Mouse (Mus musculus) kidney, embryonic 16.5 days (tissue): Measurements from ENCODE around the gene Sergef. TPM values are rescaled to one million over a fixed set of nuclear protein-coding genes. Genes with fewer than 3 reads are reported as not detected.
"Not testable (repeated sequence)": the region's sequence is repeated elsewhere in the genome, so short reads cannot be mapped to it uniquely, and the experiment has no call there.

Source experiments
- ATAC-seq: fragments of 200-750 bp; cut with Nextera tagmentation; 2 replicates; pipeline ENCODE4 v1.8.0; 2017; ENCODE audit warnings: moderate TSS enrichment; ENCODE audit not compliant: low FRiP score, low TSS enrichment
- H3K27ac ChIP-seq: fragments of 300-500 bp; sonication (generic); 2 replicates; pipeline ENCODE4 v1.5.1; 2014; ENCODE audit warnings: low read length
- H3K27me3 ChIP-seq: fragments of 300-500 bp; sonication (generic); 2 replicates; pipeline ENCODE4 v1.6.1; 2014; ENCODE audit warnings: low read length, control low read depth, mixed read lengths; ENCODE audit not compliant: insufficient read depth
- H3K36me3 ChIP-seq: fragments of 300-500 bp; sonication (generic); 2 replicates; pipeline ENCODE4 v1.6.1; 2014; ENCODE audit warnings: low read length, control low read depth, mixed read lengths; ENCODE audit not compliant: insufficient read depth
- H3K4me1 ChIP-seq: fragments of 300-500 bp; sonication (generic); 2 replicates; pipeline ENCODE4 v1.6.1; 2014; ENCODE audit warnings: low read length, control low read depth, mixed read lengths; ENCODE audit not compliant: insufficient read depth
- H3K4me2 ChIP-seq: fragments of 300-500 bp; sonication (generic); replicated peaks from 2 replicates; pipeline ENCODE4 v1.6.1; 2014; ENCODE audit warnings: low read depth, low read length
- H3K4me3 ChIP-seq: fragments of 300-500 bp; sonication (generic); 2 replicates; pipeline ENCODE4 v1.5.1; 2014; ENCODE audit warnings: mild to moderate bottlenecking, low read length
- H3K9ac ChIP-seq: fragments of 300-500 bp; sonication (generic); replicated peaks from 2 replicates; pipeline ENCODE4 v1.6.1; 2014; ENCODE audit warnings: low read length
- H3K9me3 ChIP-seq: fragments of 300-500 bp; sonication (generic); 2 replicates; pipeline ENCODE4 v1.6.1; 2016; ENCODE audit warnings: low read length, control low read depth
- WGBS: fragments of 180-500 bp; shearing (Covaris S2); extraction: QIAGEN DNeasy Blood & Tissue Kit; methylation state at CpG from one replicate; pipeline ENCODE4 v1.1.7; 2014; 5-methylcytosine and 5-hydroxymethylcytosine counted together
- polyA plus RNA-seq: library from polyadenylated mRNA; unstranded; fragments of >200 nt; fragmentation: Nextera tagmentation; extraction: Ambion mirVana; gene quantifications from 2 replicates; pipeline ENCODE4 v1.2.1, GENCODE M21; 2015

Gene Sergef
- polyA plus RNA-seq, 1 experiment from 2014 or later: 14.7 TPM

DNA sequence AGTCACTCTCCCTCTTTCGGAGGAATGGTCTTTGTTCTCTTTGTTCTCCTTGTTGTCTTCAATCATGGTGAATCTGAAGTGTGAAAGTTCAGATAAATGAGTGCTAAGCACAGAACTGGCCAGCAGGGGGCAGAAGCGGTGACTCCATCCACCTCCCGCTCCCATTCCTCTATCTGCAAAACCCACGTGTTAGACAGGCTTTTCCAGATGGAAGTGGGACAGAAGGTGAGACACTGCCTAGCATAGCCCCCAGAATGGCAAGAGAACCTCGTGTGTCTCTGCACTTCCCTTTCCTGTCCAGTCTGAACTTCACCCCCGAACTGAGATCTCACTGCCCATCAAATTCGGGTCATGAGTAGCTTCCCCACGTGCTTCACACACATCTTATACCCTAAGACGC is 25.6 kb upstream of the Sergef start:
- Histone ChIP-seq H3K9ac (no peak overlapping the region), H3K4me2 (no peak overlapping the region), H3K4me3 (no peak overlapping the region), H3K27ac (no peak overlapping the region), H3K36me3 (no peaks in the 10 kb centered on the region), H3K4me1 (0 out of 2 replicates have a peak, but pooled peaks cover 10% of the 10 kb centered on the region), H3K27me3 (peaks cover 16% of the 10 kb centered on the region; the same call in 1 of the 2 replicates), H3K9me3 (no peaks in the 10 kb centered on the region)
- 23% methylated on average over 9 of the region's 9 CpGs for WGBS
- no peak for ATAC-seq

DNA sequence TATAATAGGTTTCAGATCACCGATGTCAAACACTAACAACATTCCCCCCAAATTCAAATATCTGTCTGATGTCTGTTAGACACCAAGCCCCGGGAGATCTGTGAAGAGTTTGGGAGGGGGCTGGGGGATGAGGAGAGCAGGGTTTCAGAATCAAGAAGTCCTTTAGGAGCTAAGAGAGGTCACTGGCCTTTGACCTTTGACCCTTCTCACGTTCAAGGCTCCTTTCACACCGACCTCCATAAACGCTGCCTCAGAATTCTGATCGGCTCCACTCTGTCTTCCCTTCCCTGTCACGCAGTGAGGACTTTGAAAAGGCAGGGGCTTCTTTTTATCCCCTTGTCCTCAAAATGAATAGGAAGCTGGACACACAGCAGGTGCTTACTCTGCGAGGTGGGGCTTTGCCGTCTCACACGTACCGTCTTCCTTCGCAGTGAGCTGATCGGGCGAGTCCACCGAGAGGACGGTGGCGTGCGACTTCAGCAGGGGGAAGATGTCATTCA is 22.0 kb upstream of the Sergef start:
- Histone ChIP-seq H3K9me3 (no peaks in the 10 kb centered on the region), H3K27ac (no peak overlapping the region), H3K27me3 (0 out of 2 replicates have a peak, but pooled peaks cover 14% of the 10 kb centered on the region), H3K4me3 (no peak overlapping the region), H3K9ac (no peak overlapping the region), H3K4me1 (0 out of 2 replicates have a peak, but pooled peaks cover 5% of the 10 kb centered on the region), H3K36me3 (no peaks in the 10 kb centered on the region), H3K4me2 (no peak overlapping the region)
- no peak for ATAC-seq
- WGBS: 40% methylated on average over 18 of the region's 18 CpGs

DNA sequence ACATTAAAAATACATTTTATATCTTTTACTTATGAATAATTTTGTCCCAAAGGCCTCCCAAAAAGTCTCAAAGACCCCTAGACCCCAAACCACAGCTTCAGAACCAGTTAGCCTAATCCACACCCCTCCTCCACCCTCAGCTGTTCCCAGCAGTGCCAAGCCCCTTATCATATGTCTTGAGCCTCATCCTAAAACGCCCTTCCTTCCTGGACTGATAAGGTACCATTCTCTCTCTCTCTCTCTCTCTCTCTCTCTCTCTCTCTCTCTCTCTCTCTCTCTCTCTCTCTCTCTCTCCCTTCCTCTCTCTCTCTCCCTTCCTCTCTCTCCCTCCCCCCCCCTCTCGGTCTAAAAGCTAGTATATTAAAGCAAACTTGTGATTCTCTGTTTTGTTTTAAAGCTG is 12.7 kb upstream of the Sergef start:
- H3K9me3 ChIP-seq: no peaks in the 10 kb centered on the region
- H3K27me3 ChIP-seq: no peaks in the 10 kb centered on the region
- no peak overlapping the region for H3K27ac ChIP-seq
- 62% methylated on average over 2 of the region's 2 CpGs for WGBS
- no peaks in the 10 kb centered on the region for H3K36me3 ChIP-seq
- no peak overlapping the region for H3K9ac ChIP-seq
- no peak for ATAC-seq
- H3K4me3 ChIP-seq: no peak overlapping the region
- no peak overlapping the region for H3K4me2 ChIP-seq
- H3K4me1 ChIP-seq: no peaks in the 10 kb centered on the region

DNA sequence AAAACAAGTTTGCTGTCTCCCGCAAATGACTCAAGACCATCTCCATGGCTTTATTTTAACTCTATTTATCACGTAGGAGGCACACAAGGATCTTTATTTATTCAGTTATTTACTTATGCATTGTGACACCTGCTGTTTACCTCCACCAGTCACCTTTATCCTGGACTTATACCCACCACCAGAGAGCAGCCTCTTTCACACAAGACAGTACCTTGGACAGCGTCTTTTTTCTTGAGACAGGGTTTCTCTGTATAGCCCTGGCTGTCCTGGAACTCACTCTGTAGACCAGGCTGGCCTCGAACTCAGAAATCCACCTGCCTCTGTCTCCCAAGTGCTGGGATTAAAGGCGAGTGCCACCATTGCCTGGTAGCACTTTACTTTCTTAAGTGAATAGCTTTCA is 10.6 kb upstream of the Sergef start:
- not testable (repeated sequence) for H3K4me3 ChIP-seq, H3K4me2 ChIP-seq, H3K36me3 ChIP-seq, H3K9ac ChIP-seq, H3K4me1 ChIP-seq, H3K27me3 ChIP-seq, ATAC-seq, H3K27ac ChIP-seq, H3K9me3 ChIP-seq
- 48% methylated on average over 5 of the region's 5 CpGs for WGBS

DNA sequence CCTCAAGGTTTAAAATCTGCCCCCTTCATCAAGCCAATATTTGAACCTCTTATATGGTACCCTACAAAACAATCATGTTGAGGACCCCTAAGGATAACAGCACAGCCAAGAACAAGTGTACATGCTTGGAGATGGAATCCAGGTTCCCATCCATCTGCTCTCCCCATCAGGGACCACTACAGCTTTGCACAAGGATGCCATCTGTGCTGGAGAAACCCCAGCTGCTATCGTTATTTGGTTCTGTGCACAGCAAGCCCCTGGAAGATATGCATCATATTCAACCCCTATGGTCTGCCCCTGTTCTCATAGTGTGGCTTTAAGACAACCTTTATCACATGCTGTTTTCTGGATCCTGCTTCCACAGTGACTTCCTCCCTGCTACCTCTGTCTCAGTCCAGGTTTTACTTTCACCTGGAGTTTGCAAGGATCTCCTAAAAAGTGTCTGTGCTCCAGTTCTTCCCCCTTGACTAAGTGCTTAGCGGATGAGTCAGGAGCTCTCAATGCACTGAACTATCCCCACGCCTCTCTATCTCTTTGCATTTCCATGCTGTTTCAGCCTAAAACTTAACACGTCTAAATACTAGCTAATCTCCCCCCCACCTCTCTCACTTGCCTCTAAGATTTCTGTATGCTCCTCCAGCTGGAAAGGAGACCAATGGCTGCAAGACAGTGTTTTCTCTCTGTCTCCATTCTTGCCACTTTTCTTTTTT is 9.0 kb upstream of the Sergef start:
- Histone ChIP-seq H3K27me3 (no peaks in the 10 kb centered on the region), H3K9me3 (no peaks in the 10 kb centered on the region), H3K36me3 (no peaks in the 10 kb centered on the region), H3K4me2 (no peak overlapping the region), H3K4me3 (no peak overlapping the region), H3K27ac (no peak overlapping the region), H3K4me1 (no peaks in the 10 kb centered on the region), H3K9ac (no peak overlapping the region)
- 85% methylated on average over 4 of the region's 4 CpGs for WGBS
- ATAC-seq: no peak

DNA sequence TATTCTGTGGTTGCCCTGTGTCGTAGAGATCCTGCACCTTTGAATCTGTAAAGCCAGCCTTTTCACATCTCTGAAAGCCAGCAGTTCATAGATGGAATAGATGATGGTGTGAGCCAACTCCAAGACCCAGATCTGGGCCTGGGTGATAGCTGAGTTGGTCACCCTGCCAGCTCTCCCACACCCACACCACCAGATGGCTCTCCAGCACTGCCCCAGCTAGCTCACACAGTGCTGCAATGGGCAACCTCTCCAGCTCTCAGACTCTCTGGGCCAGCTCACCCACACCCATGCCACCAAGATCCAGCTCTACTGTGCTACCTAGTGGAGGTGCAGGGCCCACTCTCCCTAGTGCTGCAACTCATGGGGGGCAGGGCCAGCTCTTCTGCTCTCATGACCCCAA is 3.6 kb upstream of the Sergef start:
- no peak overlapping the region for H3K27ac ChIP-seq
- H3K4me1 ChIP-seq: peaks cover 5% of the 10 kb centered on the region
- WGBS: 74% methylated on average over 1 of the region's 1 CpGs
- H3K9ac ChIP-seq: no peak overlapping the region
- H3K4me3 ChIP-seq: no peak overlapping the region
- H3K9me3 ChIP-seq: no peaks in the 10 kb centered on the region
- ATAC-seq: no peak
- no peaks in the 10 kb centered on the region for H3K36me3 ChIP-seq
- no peak overlapping the region for H3K4me2 ChIP-seq
- H3K27me3 ChIP-seq: peaks cover 6% of the 10 kb centered on the region; the same call in 1 of the 2 replicates

DNA sequence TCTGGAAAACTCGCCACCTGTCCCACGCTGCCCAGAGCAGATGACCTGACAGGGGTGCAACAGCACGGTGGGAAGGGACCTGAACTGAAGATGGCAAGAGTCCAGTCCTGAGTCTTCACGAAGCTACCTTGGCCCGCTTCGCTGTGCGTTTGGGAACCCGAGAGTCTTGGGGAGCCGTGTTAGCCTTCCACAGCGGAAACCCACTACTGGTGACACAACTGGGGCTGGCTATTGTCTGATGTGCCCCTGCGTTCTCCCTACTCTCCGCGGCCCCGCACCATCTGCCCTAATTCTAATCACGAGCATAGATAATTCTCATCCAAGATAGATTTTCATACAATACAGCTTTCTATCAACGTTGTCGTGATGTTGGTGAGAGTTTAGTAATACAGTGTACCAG is 455 bp upstream of the Sergef start:
- Histone ChIP-seq H3K9me3 (no peaks in the 10 kb centered on the region), H3K36me3 (no peaks in the 10 kb centered on the region), H3K4me2 (peak overlapping the region; percentile 85), H3K9ac (peak overlapping the region; percentile 79), H3K4me3 (peak overlapping the region; percentile 73), H3K4me1 (peaks cover 11% of the 10 kb centered on the region), H3K27ac (no peak overlapping the region), H3K27me3 (peaks cover 6% of the 10 kb centered on the region; the same call in 1 of the 2 replicates)
- ATAC-seq: no peak
- WGBS: 20% methylated on average over 17 of the region's 17 CpGs

DNA sequence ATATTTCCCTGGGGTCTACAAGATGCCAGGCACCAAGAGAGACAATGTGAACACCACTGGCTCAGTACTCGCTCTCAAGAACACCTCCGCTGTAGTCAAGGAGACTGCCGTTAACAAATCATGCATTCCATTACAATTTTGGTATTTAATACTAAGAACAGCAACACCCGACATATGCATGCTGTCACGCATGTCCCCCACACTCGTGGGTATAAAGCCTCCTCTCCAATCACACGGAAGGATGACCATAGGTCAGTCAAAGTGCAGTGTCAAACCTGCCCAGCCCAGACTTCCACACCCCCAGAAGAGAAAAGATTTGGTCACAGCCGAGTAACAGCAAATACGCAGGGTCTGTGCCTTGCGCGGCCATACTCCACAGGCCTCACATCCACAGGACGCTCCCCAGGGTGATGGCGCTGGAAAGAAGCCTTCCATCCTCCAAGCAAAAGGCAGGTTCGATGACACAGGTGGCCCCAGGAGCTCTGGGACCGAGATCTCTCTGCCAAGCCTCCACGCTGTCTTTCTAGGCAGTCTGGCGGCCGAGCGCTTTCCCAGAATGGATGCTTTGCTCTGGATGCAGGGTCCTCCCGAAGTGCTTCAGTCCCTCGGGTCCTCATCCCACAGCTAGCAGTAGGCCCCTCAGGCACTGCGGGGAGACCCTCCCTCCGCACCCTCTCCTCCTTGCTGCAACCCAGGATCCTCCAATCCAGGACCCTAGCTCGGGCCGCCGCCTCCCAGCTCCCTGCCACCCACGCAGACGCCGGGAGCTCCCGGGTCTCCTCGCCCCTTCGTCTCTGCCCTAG is 517 bp downstream of the Sergef start:
- H3K4me2 ChIP-seq: peak overlapping the region; percentile 85
- H3K27ac ChIP-seq: peak overlapping the region; percentile 56
- H3K9me3 ChIP-seq: no peaks in the 10 kb centered on the region
- peak overlapping the region; percentile 73 for H3K4me3 ChIP-seq
- peaks cover 11% of the 10 kb centered on the region for H3K4me1 ChIP-seq
- H3K27me3 ChIP-seq: peaks cover 6% of the 10 kb centered on the region; the same call in 1 of the 2 replicates
- peak; percentile 57 for ATAC-seq
- no peaks in the 10 kb centered on the region for H3K36me3 ChIP-seq
- peak overlapping the region; percentile 79 for H3K9ac ChIP-seq
- 9% methylated on average over 32 of the region's 32 CpGs for WGBS

DNA sequence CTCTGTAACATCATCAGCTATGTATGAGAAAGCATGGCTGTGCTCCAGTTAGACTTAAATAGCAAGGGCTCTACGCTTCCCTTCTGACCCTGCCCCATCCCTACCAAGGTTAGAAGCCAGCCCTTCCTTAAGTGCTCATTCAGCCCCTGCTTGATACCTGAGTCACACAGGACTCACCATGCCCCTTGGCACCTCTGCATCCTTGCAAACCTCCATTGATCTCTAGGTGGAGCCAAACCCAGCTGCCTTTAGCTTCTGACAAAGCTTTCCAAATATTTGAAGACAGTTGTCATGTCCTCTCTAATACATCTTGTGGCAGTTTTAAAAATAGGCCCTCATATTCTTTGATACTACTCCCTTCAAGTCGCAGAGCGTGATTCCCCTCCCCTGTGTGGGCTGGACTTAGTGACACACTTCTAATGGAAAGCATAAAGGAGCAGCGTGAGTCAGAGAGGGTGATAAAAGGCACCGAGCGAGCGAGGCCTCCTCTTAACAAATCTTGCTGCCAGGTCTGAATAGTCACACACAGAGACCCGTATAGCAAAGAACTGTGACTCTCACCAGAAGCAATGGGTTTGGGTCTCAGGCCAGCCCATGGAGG is 11.1 kb downstream of the Sergef start:
- Histone ChIP-seq H3K36me3 (peaks cover 7% of the 10 kb centered on the region; the same call in 1 of the 2 replicates), H3K9ac (no peak overlapping the region), H3K27me3 (no peaks in the 10 kb centered on the region), H3K4me1 (no peaks in the 10 kb centered on the region), H3K4me2 (no peak overlapping the region), H3K9me3 (no peaks in the 10 kb centered on the region), H3K4me3 (no peak overlapping the region), H3K27ac (no peak overlapping the region)
- ATAC-seq: no peak
- 75% methylated on average over 8 of the region's 8 CpGs for WGBS
